Mouse (Mus musculus) MEL (cell line): Measurements from ENCODE around the gene Stpg2. TPM values are rescaled to one million over a fixed set of nuclear protein-coding genes. Genes with fewer than 3 reads are reported as not detected.

Experiments used
- DNase-seq: peaks from one replicate; pipeline ENCODE4 v3.0.0; 2011; ENCODE audit warnings: low read depth, low spot score
- H3K27ac ChIP-seq: 2 replicates; pipeline ENCODE4 v1.5.1; 2012; ENCODE audit warnings: low read depth, mild to moderate bottlenecking, control low read depth, low read length, moderate library complexity; ENCODE audit not compliant: control insufficient read depth
- H3K27me3 ChIP-seq, 2 experiments: fragments of 150-350 bp in 1 of 2; sonication (generic) in 1 of 2; 2 replicates each; pipeline ENCODE4 v1.6.1; 2012; ENCODE audit warnings: low read length in 2 of 2, mild to moderate bottlenecking in 2 of 2, improper control_type of control experiment in 1 of 2, moderate library complexity in 1 of 2; ENCODE audit not compliant: insufficient read depth in 2 of 2, control insufficient read depth in 1 of 2
- H3K36me3 ChIP-seq, 2 experiments: 2 replicates each; pipeline ENCODE4 v1.6.1; 2012 to 2014; ENCODE audit warnings: low read length in 2 of 2, improper control_type of control experiment in 1 of 2, inconsistent platforms in 1 of 2, mild to moderate bottlenecking in 1 of 2; ENCODE audit not compliant: insufficient read depth in 2 of 2, control insufficient read depth in 1 of 2
- H3K4me1 ChIP-seq, 2 experiments: fragments of 150-350 bp in 1 of 2; sonication (generic) in 1 of 2; 2 replicates each; pipeline ENCODE4 v1.6.1; 2012; ENCODE audit warnings: low read length in 2 of 2, improper control_type of control experiment in 1 of 2, mild to moderate bottlenecking in 1 of 2; ENCODE audit not compliant: insufficient read depth in 2 of 2, control insufficient read depth in 1 of 2
- H3K4me3 ChIP-seq, 2 experiments: fragments of 150-350 bp in 1 of 2; sonication (generic) in 1 of 2; 2 replicates each; pipeline ENCODE4 v1.5.1; 2012; ENCODE audit warnings: low read depth in 2 of 2, low read length in 2 of 2, mild to moderate bottlenecking in 2 of 2, moderate library complexity in 2 of 2, control low read depth in 1 of 2, improper control_type of control experiment in 1 of 2; ENCODE audit not compliant: control insufficient read depth in 1 of 2, insufficient read depth in 1 of 2
- H3K79me2 ChIP-seq: 2 replicates; pipeline ENCODE4 v1.6.1; 2012; ENCODE audit warnings: mild to moderate bottlenecking, low read length, moderate library complexity; ENCODE audit not compliant: control insufficient read depth, poor library complexity, insufficient read depth
- H3K9ac ChIP-seq: 2 replicates; pipeline ENCODE4 v1.6.1; 2012; ENCODE audit warnings: low read depth, mild to moderate bottlenecking, control low read depth, low read length, moderate library complexity; ENCODE audit not compliant: control insufficient read depth, poor library complexity, severe bottlenecking
- H3K9me3 ChIP-seq: fragments of 150-350 bp; sonication (generic); replicated peaks from 2 replicates; pipeline ENCODE4 v1.6.1; 2012; ENCODE audit warnings: mild to moderate bottlenecking, low read length, improper control_type of control experiment, moderate library complexity; ENCODE audit not compliant: insufficient read depth
- CHD1 ChIP-seq: IDR thresholded peaks from 2 replicates; pipeline ENCODE4 v1.6.1; 2012; ENCODE audit warnings: low read depth, mild to moderate bottlenecking, inconsistent platforms, low read length, improper control_type of control experiment
- E2F4 ChIP-seq: IDR thresholded peaks from 2 replicates; pipeline ENCODE4 v1.6.1; 2011; ENCODE audit warnings: low read depth, low read length, improper control_type of control experiment, borderline replicate concordance
- HCFC1 ChIP-seq: IDR thresholded peaks from 2 replicates; pipeline ENCODE4 v1.6.1; 2012; ENCODE audit warnings: low read depth, mild to moderate bottlenecking, inconsistent platforms, low read length, improper control_type of control experiment, moderate library complexity
- JUND ChIP-seq: IDR thresholded peaks from 2 replicates; pipeline ENCODE4 v1.6.1; 2011; ENCODE audit warnings: low read depth, mild to moderate bottlenecking, improper control_type of control experiment, low read length
- MAFK ChIP-seq: IDR thresholded peaks from 2 replicates; pipeline ENCODE4 v1.6.1; 2011; ENCODE audit warnings: low read depth, mild to moderate bottlenecking, low read length, improper control_type of control experiment, borderline replicate concordance
- MYB ChIP-seq: IDR thresholded peaks from 2 replicates; pipeline ENCODE4 v1.6.1; 2011; ENCODE audit warnings: mild to moderate bottlenecking, low read depth, low read length, improper control_type of control experiment
- MYC ChIP-seq: IDR thresholded peaks from 2 replicates; pipeline ENCODE4 v1.6.1; 2011; ENCODE audit warnings: low read depth, mild to moderate bottlenecking, low read length, improper control_type of control experiment, moderate library complexity
- POLR2AphosphoS5 ChIP-seq: IDR thresholded peaks from 2 replicates; pipeline ENCODE4 v1.6.1; 2012; ENCODE audit warnings: low read depth, borderline replicate concordance, mild to moderate bottlenecking, inconsistent platforms, low read length, moderate library complexity, mixed read lengths
- RAD21 ChIP-seq: IDR thresholded peaks from 2 replicates; pipeline ENCODE4 v1.6.1; 2011; ENCODE audit warnings: mild to moderate bottlenecking, low read depth, low read length, improper control_type of control experiment
- SIN3A ChIP-seq: IDR thresholded peaks from 2 replicates; pipeline ENCODE4 v1.6.1; 2012; ENCODE audit warnings: low read length, improper control_type of control experiment, inconsistent platforms
- TAL1 ChIP-seq: IDR thresholded peaks from 2 replicates; pipeline ENCODE4 v1.6.1; 2012; ENCODE audit warnings: mild to moderate bottlenecking, inconsistent platforms, low read length, moderate library complexity, mixed read lengths
- USF1 ChIP-seq: IDR thresholded peaks from 2 replicates; pipeline ENCODE4 v1.6.1; 2014; ENCODE audit warnings: low read depth, mild to moderate bottlenecking, inconsistent platforms, low read length, improper control_type of control experiment, moderate library complexity
- ZC3H11A ChIP-seq: IDR thresholded peaks from 2 replicates; pipeline ENCODE4 v1.6.1; 2012; ENCODE audit warnings: low read depth, mild to moderate bottlenecking, inconsistent platforms, low read length, improper control_type of control experiment
- polyA plus RNA-seq, 2 experiments: library from polyadenylated mRNA; stranded (reverse) in 1 of 2; unstranded in 1 of 2; fragments of >175 nt in 1 of 2; fragments of >200 nt in 1 of 2; gene quantifications; 2 replicates each; pipeline versions ENCODE4 v1.2.1 to v1.2.4; 2012; ENCODE audit warnings: low replicate concordance in 2 of 2, low read depth in 1 of 2; ENCODE audit not compliant: insufficient read length in 2 of 2, insufficient read depth in 1 of 2, missing spikeins in 1 of 2
- total RNA-seq: library from RNA; depleted of rRNA; stranded (reverse); fragments of 300-350 nt; gene quantifications from 2 replicates; pipeline ENCODE4 v1.2.3, GENCODE M21; 2012

The Stpg2 gene
- total and polyA plus RNA-seq, 3 experiments, result not detected

GRCm38 (mm10) chr3:139442170-139442569 lies 236.7 kb downstream of the Stpg2 start:
- no peak overlapping the region for H3K9ac ChIP-seq
- no peak for DNase-seq
- H3K4me1 ChIP-seq, result no peaks in the 10 kb centered on the region
- no peak for TF ChIP-seq TAL1
- H3K27ac ChIP-seq, result no peak overlapping the region
- no peaks in the 10 kb centered on the region for H3K36me3 ChIP-seq
- no peak overlapping the region for H3K4me3 ChIP-seq
- H3K79me2 ChIP-seq, result no peaks in the 10 kb centered on the region
- no peaks in the 10 kb centered on the region for H3K27me3 ChIP-seq
- no peaks in the 10 kb centered on the region for H3K9me3 ChIP-seq

GRCm38 (mm10) chr3:139495939-139496338 lies 290.4 kb downstream of the Stpg2 start:
- no peak overlapping the region for H3K9ac ChIP-seq
- no peak overlapping the region for H3K27ac ChIP-seq
- TF ChIP-seq CHD1, result no peak
- TF ChIP-seq HCFC1, result no peak
- no peak for TF ChIP-seq USF1
- no peak for TF ChIP-seq MYC
- no peak for TF ChIP-seq RAD21
- TF ChIP-seq JUND, result no peak
- no peak for TF ChIP-seq MAFK
- TF ChIP-seq MYB, result no peak
- no peak for TF ChIP-seq SIN3A
- H3K4me3 ChIP-seq, result no peak overlapping the region
- no peaks in the 10 kb centered on the region for H3K79me2 ChIP-seq
- H3K27me3 ChIP-seq, result no peaks in the 10 kb centered on the region
- H3K36me3 ChIP-seq, result no peaks in the 10 kb centered on the region
- DNase-seq, result no peak
- no peaks in the 10 kb centered on the region for H3K9me3 ChIP-seq
- no peaks in the 10 kb centered on the region; a peak in 2 of 4 replicates for H3K4me1 ChIP-seq

GRCm38 (mm10) chr3:139502216-139502615 lies 296.7 kb downstream of the Stpg2 start:
- Histone ChIP-seq H3K36me3 (no peaks in the 10 kb centered on the region), H3K4me1 (no peaks in the 10 kb centered on the region), H3K9me3 (no peaks in the 10 kb centered on the region), H3K27me3 (no peaks in the 10 kb centered on the region), H3K27ac (no peak overlapping the region), H3K79me2 (no peaks in the 10 kb centered on the region), H3K9ac (no peak overlapping the region), H3K4me3 (no peak overlapping the region)
- no peak for DNase-seq
- TF ChIP-seq ZC3H11A (no peak), MYC (no peak), E2F4 (no peak), JUND (no peak), POLR2AphosphoS5 (no peak)
